Mouse (Mus musculus): ENCODE measurements around the gene Lrrc51.

GRCm38 (mm10) chr7:101967256-101967655, 33.6 kb upstream of the Lrrc51 start:
- TF ChIP-seq CTCF (IDR thresholded peaks at IDR 0.05; ENCODE audit: low read depth, low read length) = no peak
- TF ChIP-seq GATA1 (IDR thresholded peaks at IDR 0.05; ENCODE audit: borderline replicate concordance, low read length) = no peak
- TF ChIP-seq TAL1 (conservative IDR thresholded peaks at IDR 0.05; ENCODE audit: low read depth, low read length) = no peak
- TF ChIP-seq GATA2 (IDR thresholded peaks at IDR 0.05; ENCODE audit: borderline replicate concordance, low read depth, low read length) = no peak
- TF ChIP-seq POLR2AphosphoS5 (IDR thresholded peaks at IDR 0.05; ENCODE audit: insufficient replicate concordance, low read depth, low read length) = no peak
